Mouse (Mus musculus) intestine, embryonic 16.5 days (tissue): Measurements from ENCODE around the gene Padi4. TPM values are rescaled to one million over a fixed set of nuclear protein-coding genes. Genes with fewer than 3 reads are reported as not detected.

Experiments used
- ATAC-seq: fragments of 200-750 bp; cut with Nextera tagmentation; 2 replicates; pipeline ENCODE4 v1.8.0; 2017; ENCODE audit warnings: moderate TSS enrichment, moderate library complexity
- H3K27ac ChIP-seq: fragments of 300-500 bp; sonication (generic); 2 replicates; pipeline ENCODE4 v1.5.1; 2014; ENCODE audit warnings: mild to moderate bottlenecking, low read length
- H3K27me3 ChIP-seq: fragments of 300-500 bp; sonication (generic); replicated peaks from 2 replicates; pipeline ENCODE4 v1.6.1; 2014; ENCODE audit warnings: low read length, control low read depth, mixed read lengths; ENCODE audit not compliant: control insufficient read depth, insufficient read depth
- H3K36me3 ChIP-seq: fragments of 300-500 bp; sonication (generic); 2 replicates; pipeline ENCODE4 v1.6.1; 2014; ENCODE audit warnings: low read length, control low read depth; ENCODE audit not compliant: control insufficient read depth, insufficient read depth
- H3K4me1 ChIP-seq: fragments of 300-500 bp; sonication (generic); 2 replicates; pipeline ENCODE4 v1.6.1; 2014; ENCODE audit warnings: low read length, control low read depth, mixed read lengths; ENCODE audit not compliant: control insufficient read depth, insufficient read depth
- H3K4me2 ChIP-seq: fragments of 300-500 bp; sonication (generic); 2 replicates; pipeline ENCODE4 v1.6.1; 2014; ENCODE audit warnings: low read depth, low read length, control low read depth
- H3K4me3 ChIP-seq: fragments of 300-500 bp; sonication (generic); 2 replicates; pipeline ENCODE4 v1.5.1; 2014; ENCODE audit warnings: mild to moderate bottlenecking, low read length
- H3K9ac ChIP-seq: fragments of 300-500 bp; sonication (generic); 2 replicates; pipeline ENCODE4 v1.6.1; 2014; ENCODE audit warnings: low read depth, low read length
- H3K9me3 ChIP-seq: fragments of 300-500 bp; sonication (generic); 2 replicates; pipeline ENCODE4 v1.6.1; 2016; ENCODE audit warnings: low read length, control low read depth; ENCODE audit not compliant: control insufficient read depth
- WGBS: fragments of 180-500 bp; shearing (Covaris S2); extraction: QIAGEN DNeasy Blood & Tissue Kit; methylation state at CpG from one replicate; pipeline ENCODE4 v1.1.7; 2014; 5-methylcytosine and 5-hydroxymethylcytosine counted together
- polyA plus RNA-seq: library from polyadenylated mRNA; unstranded; fragments of >200 nt; fragmentation: Nextera tagmentation; extraction: Ambion mirVana; gene quantifications from 2 replicates; pipeline ENCODE4 v1.2.1, GENCODE M21; 2015

Gene Padi4
- polyA plus RNA-seq, 1 experiment from 2014 or later: 4.4 TPM

- Histone ChIP-seq H3K4me1 (no peaks in the 10 kb centered on the region), H3K27ac (no peak overlapping the region), H3K36me3 (no peaks in the 10 kb centered on the region), H3K9ac (no peak overlapping the region), H3K27me3 (no peaks in the 10 kb centered on the region), H3K4me2 (no peak overlapping the region), H3K4me3 (no peak overlapping the region), H3K9me3 (no peaks in the 10 kb centered on the region)
- ATAC-seq: no peak
- 80% methylated on average over 12 of the region's 12 CpGs for WGBS
Measured at GRCm38 (mm10) chr4:140726907-140727306, 47.1 kb downstream of the Padi4 start.

- Histone ChIP-seq H3K27ac (no peak overlapping the region), H3K4me1 (no peaks in the 10 kb centered on the region), H3K9me3 (no peaks in the 10 kb centered on the region), H3K36me3 (no peaks in the 10 kb centered on the region; the same call in none of the 2 replicates), H3K4me2 (no peak overlapping the region), H3K27me3 (no peaks in the 10 kb centered on the region), H3K9ac (no peak overlapping the region), H3K4me3 (no peak overlapping the region)
- ATAC-seq: no peak
- 69% methylated on average over 6 of the region's 6 CpGs for WGBS
Measured at GRCm38 (mm10) chr4:140724739-140725138, 49.3 kb downstream of the Padi4 start.

DNA sequence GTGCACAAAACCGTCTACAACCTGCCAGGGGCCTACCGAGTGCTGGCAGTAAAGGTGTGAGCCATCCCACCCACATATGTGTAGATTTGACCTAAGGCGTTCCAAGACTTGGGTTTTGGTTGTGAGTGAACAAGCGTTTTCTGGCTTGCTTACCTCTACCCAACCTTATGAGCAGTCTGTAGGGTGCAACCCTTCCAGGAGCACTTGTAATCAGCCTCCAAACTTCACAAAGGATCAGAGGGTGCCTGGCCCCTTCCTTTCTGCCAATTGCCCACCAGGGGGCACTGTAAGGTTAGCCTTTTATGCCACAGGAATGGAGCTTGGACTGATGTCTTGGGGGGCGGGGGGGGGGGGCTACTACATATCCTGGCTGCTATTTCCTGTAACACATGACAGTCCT lies 50.2 kb downstream of the Padi4 start:
- no peak overlapping the region for H3K9ac ChIP-seq
- WGBS: 50% methylated on average over 5 of the region's 5 CpGs
- no peak overlapping the region for H3K4me3 ChIP-seq
- H3K9me3 ChIP-seq: no peaks in the 10 kb centered on the region
- 0 out of 2 replicates have a peak, but pooled peaks have one; percentile 33 for ATAC-seq
- no peak overlapping the region for H3K4me2 ChIP-seq
- no peak overlapping the region for H3K27ac ChIP-seq
- no peaks in the 10 kb centered on the region for H3K4me1 ChIP-seq
- H3K27me3 ChIP-seq: no peaks in the 10 kb centered on the region
- H3K36me3 ChIP-seq: peaks cover 7% of the 10 kb centered on the region

DNA sequence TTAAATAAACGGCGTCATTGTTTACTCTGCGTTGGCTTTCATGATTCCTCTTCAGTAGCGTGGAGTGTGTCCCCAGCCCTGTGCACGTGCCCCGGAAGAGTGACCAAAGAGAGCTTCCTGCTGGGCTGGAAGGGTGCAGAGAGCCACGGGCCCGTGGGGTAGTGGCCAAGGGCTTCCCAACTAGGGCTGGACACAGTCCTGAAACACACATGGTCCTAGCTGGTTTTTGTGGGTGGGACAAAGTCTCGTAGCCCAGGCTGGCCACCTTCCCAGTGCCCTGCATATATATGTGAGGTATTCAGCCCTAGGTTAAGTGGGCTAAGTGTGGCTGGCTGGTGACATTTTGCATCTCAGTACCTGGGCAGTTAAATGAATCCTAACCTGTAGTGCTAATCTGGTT lies 50.8 kb downstream of the Padi4 start:
- no peak overlapping the region for H3K9ac ChIP-seq
- no peaks in the 10 kb centered on the region for H3K9me3 ChIP-seq
- no peaks in the 10 kb centered on the region for H3K4me1 ChIP-seq
- H3K36me3 ChIP-seq: peaks cover 7% of the 10 kb centered on the region
- no peaks in the 10 kb centered on the region for H3K27me3 ChIP-seq
- 81% methylated on average over 9 of the region's 9 CpGs for WGBS
- H3K27ac ChIP-seq: no peak overlapping the region
- no peak for ATAC-seq
- no peak overlapping the region for H3K4me2 ChIP-seq
- H3K4me3 ChIP-seq: no peak overlapping the region

DNA sequence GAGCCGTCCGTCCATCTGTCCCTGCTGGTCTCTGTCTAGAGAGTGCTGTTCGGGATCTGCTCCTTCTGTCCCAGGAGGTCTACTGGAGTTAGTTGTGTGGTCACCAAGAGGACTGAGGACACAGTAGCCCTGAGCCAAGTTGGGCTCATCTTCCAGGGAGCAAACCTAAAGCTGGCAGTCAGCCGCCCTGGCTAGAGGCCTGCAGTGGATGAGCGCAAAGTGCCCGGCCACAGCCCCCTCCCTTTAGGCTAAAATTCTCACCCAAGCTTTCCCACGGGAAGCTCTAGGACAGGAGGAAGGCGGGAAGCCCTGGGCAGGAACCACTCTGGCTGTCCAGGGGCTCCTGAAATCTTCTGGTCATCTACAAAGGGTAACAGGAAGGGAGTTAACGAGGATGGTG lies 51.3 kb downstream of the Padi4 start:
- Histone ChIP-seq H3K36me3 (peaks cover 7% of the 10 kb centered on the region), H3K4me3 (no peak overlapping the region), H3K4me1 (no peaks in the 10 kb centered on the region), H3K9me3 (no peaks in the 10 kb centered on the region), H3K27me3 (no peaks in the 10 kb centered on the region), H3K9ac (no peak overlapping the region), H3K27ac (no peak overlapping the region), H3K4me2 (no peak overlapping the region)
- WGBS: 76% methylated on average over 9 of the region's 9 CpGs
- no peak for ATAC-seq

DNA sequence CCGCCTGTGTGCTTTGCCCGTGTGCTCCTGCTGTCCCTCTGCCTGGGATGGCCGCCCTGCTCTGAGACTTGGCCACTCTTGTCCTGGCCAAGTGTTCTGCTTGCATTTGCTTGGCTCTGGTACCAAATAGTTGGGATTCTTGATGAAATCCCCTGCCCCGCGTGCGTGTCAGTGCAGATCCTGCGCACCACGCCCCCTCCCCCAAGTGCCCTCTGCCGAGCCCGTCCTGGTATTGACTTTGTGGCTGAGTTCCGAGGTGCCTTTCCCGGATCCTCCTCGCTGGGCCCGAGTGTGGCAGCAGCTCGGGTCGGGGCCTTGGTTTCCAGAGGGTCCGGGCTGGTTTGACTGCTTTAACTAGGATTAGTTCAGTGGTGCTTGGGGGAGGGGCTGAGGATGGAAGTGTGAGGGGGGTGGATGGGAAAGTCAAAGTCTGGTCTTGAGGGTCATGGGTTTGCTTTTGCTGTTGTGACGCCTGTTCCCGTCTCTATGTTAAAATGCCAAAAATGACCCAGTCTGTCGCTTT lies 52.0 kb downstream of the Padi4 start:
- peaks cover 8% of the 10 kb centered on the region for H3K36me3 ChIP-seq
- WGBS: 81% methylated on average over 20 of the region's 20 CpGs
- no peak overlapping the region for H3K27ac ChIP-seq

DNA sequence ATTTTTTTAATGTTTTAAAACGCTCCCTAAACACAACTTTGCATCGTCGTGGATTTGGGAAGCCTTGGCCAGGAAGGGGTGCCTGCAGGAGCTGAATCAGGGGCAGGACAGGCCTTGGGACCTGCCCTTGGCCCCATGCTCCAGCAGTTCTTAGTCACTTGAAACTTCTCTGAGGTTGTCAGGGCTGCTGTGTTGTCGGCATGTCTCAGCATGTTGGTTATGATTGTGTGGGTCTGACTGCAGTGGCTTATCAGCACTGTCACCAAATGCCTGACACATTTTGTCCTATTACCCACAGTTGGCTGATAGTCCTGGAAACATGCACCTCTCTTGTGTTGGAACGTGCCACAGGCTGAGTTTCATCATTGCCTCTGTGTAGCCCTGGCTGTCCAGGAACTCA lies 53.9 kb downstream of the Padi4 start:
- H3K9me3 ChIP-seq: no peaks in the 10 kb centered on the region
- H3K4me2 ChIP-seq: no peak overlapping the region
- H3K36me3 ChIP-seq: peaks cover 25% of the 10 kb centered on the region
- no peaks in the 10 kb centered on the region for H3K4me1 ChIP-seq
- ATAC-seq: no peak
- WGBS: 87% methylated on average over 5 of the region's 5 CpGs
- no peak overlapping the region for H3K27ac ChIP-seq
- H3K27me3 ChIP-seq: no peaks in the 10 kb centered on the region
- no peak overlapping the region for H3K4me3 ChIP-seq
- H3K9ac ChIP-seq: no peak overlapping the region

More for the DNA sequence above, 52.0 kb downstream of the Padi4 start:
- Histone ChIP-seq H3K4me2 (no peak overlapping the region), H3K4me1 (no peaks in the 10 kb centered on the region), H3K4me3 (no peak overlapping the region), H3K9me3 (no peaks in the 10 kb centered on the region), H3K9ac (no peak overlapping the region), H3K27me3 (no peaks in the 10 kb centered on the region)
- no peak for ATAC-seq

DNA sequence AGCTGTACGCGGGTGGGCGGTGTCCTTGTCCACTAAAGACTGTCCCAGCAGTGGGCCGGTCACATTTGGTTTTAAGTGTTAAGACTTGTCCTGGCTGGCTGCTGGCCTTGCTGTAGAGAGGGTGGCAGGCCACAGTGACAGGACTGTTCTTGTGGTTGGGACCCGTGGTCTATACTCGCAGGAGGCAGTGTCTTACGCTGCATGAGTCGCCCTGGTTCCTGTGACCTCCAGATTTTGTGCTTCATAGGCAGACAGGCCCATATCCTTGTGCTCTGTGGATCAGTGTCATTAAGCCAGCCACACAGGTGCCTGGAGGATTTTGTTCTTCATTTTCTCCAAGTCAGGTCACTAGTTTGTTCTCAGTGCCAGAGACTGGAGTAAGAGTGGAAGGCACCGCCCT lies 55.6 kb downstream of the Padi4 start:
- Histone ChIP-seq H3K4me3 (no peak overlapping the region), H3K9me3 (no peaks in the 10 kb centered on the region), H3K27me3 (no peaks in the 10 kb centered on the region), H3K27ac (no peak overlapping the region), H3K9ac (no peak overlapping the region), H3K36me3 (peaks cover 34% of the 10 kb centered on the region), H3K4me2 (no peak overlapping the region), H3K4me1 (peaks cover 3% of the 10 kb centered on the region; the same call in 1 of the 2 replicates)
- WGBS: 94% methylated on average over 9 of the region's 9 CpGs
- ATAC-seq: no peak

- no peaks in the 10 kb centered on the region for H3K9me3 ChIP-seq
- H3K4me2 ChIP-seq: no peak overlapping the region
- 84% methylated on average over 11 of the region's 11 CpGs for WGBS
- H3K36me3 ChIP-seq: peaks cover 39% of the 10 kb centered on the region
- peaks cover 5% of the 10 kb centered on the region for H3K4me1 ChIP-seq
- no peak overlapping the region for H3K9ac ChIP-seq
- H3K4me3 ChIP-seq: no peak overlapping the region
- ATAC-seq: no peak
- no peak overlapping the region for H3K27ac ChIP-seq
- no peaks in the 10 kb centered on the region for H3K27me3 ChIP-seq
Measured at GRCm38 (mm10) chr4:140716994-140717393, 57.0 kb downstream of the Padi4 start.

DNA sequence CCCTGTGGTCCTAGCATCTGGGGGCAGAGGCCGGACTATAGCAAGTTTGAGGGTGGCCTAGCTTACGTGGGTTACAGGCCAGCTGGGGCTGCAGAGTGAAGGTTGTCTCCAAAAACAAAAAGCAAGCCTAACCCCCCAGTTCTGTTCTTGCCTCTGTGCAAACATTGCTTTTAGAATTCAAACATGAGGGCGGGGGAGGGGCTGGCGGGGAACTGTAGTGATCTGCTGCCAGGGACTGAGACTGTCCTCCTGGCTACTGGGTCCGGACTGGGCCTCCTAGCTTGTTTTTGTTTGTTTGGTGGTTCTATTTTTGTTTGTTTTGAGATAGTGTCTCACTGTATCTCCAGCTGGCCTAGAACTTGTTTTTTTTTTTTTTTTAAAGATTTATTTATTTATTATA lies 59.5 kb downstream of the Padi4 start:
- Histone ChIP-seq H3K4me3 (no peak overlapping the region), H3K27ac (no peak overlapping the region), H3K27me3 (no peaks in the 10 kb centered on the region), H3K36me3 (peaks cover 40% of the 10 kb centered on the region), H3K4me1 (peaks cover 5% of the 10 kb centered on the region), H3K4me2 (no peak overlapping the region), H3K9me3 (no peaks in the 10 kb centered on the region), H3K9ac (no peak overlapping the region)
- 76% methylated on average over 5 of the region's 5 CpGs for WGBS
- no peak for ATAC-seq
